Mouse (Mus musculus): ENCODE data around the gene Adamtsl1.

GRCm38 (mm10) chr4:86288264-86288663 lies 774.3 kb downstream of the Adamtsl1 start:
- no peak for TF ChIP-seq MAX (IDR thresholded peaks at IDR 0.05; ENCODE audit: low read depth)
- no peak for TF ChIP-seq POLR2A (IDR thresholded peaks at IDR 0.05; ENCODE audit: insufficient read length, low read depth)
- no peak for TF ChIP-seq MYOG (IDR thresholded peaks at IDR 0.05; ENCODE audit: control insufficient read depth in 1 of 3, insufficient read depth in 1 of 3, insufficient read length in 2 of 3, low read depth in 2 of 3)
- no peak for TF ChIP-seq USF1 (IDR thresholded peaks at IDR 0.05; ENCODE audit: low read depth)
- no peak for TF ChIP-seq TCF3 (IDR thresholded peaks at IDR 0.05; ENCODE audit: insufficient read length, low read depth)
- TF ChIP-seq TCF12 (IDR thresholded peaks at IDR 0.05; ENCODE audit: insufficient read depth, poor library complexity, severe bottlenecking): no peak
- no peak for TF ChIP-seq MYOD1 (IDR thresholded peaks at IDR 0.05; ENCODE audit: control insufficient read depth in 1 of 3, insufficient read length in 2 of 3, low read depth in 2 of 3)
- TF ChIP-seq E2F4 (IDR thresholded peaks at IDR 0.05; ENCODE audit: insufficient read depth): no peak
- no peak for TF ChIP-seq CEBPB (IDR thresholded peaks at IDR 0.05; ENCODE audit: insufficient read depth, poor library complexity, severe bottlenecking)
- no peak for TF ChIP-seq POLR2AphosphoS2 (IDR thresholded peaks at IDR 0.05; ENCODE audit: insufficient read length, low read depth)

All from myocyte (in vitro differentiated cells).